Mouse (Mus musculus): ENCODE results near the gene Plxdc1.

DNA sequence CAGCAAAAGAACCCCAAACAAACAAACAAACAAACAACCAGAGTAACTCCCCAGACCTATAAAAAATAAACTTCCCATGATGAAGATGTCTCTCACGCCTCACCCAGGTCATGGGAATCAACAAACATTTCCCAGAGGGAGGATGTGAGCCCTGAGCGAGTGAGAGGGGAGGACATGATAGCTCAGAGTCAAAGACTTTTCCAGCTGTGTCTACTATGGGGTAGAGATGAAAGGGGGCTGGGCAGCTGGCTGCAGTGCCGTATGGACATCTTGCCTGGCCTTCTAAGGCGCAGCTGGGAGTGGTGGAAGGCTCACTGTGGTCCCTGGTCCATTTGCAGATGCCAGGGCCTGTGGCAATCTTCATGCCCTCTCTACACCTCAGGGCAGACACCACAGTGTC lies 57.3 kb downstream of the Plxdc1 start:
- TF ChIP-seq CTCF (IDR thresholded peaks at IDR 0.05; ENCODE audit: low read depth) = no peak
- no peak for TF ChIP-seq EP300 (IDR thresholded peaks at IDR 0.05; ENCODE audit: low read depth)

All from liver, embryonic 14.5 days (tissue).